Mouse (Mus musculus) right cerebral cortex, adult 18-20 months (tissue): ENCODE results near the gene Vdr.

ENCODE experiments used
- DNase-seq: peaks from one replicate; pipeline ENCODE4 v3.0.0; 2022; ENCODE audit warnings: mixed read lengths

The Vdr gene

GRCm38 (mm10) chr15:97910530-97910929, at the start of gene Vdr:
Gene Vdr (minus strand): TSS chr15:97910630.
- DNase-seq = no peak

GRCm38 (mm10) chr15:97956416-97956815, 46.0 kb upstream of the Vdr start:
- DNase-seq = no peak

GRCm38 (mm10) chr15:97955742-97956141, 45.3 kb upstream of the Vdr start:
- DNase-seq = no peak

- no peak for DNase-seq
Measured at GRCm38 (mm10) chr15:97955286-97955685, 44.9 kb upstream of the Vdr start.

GRCm38 (mm10) chr15:97954671-97955070, 44.2 kb upstream of the Vdr start:
- DNase-seq = no peak

GRCm38 (mm10) chr15:97952889-97953189, 42.4 kb upstream of the Vdr start:
- no peak for DNase-seq

GRCm38 (mm10) chr15:97952137-97952888, 41.9 kb upstream of the Vdr start:
- DNase-seq = peak; percentile 45

DNA sequence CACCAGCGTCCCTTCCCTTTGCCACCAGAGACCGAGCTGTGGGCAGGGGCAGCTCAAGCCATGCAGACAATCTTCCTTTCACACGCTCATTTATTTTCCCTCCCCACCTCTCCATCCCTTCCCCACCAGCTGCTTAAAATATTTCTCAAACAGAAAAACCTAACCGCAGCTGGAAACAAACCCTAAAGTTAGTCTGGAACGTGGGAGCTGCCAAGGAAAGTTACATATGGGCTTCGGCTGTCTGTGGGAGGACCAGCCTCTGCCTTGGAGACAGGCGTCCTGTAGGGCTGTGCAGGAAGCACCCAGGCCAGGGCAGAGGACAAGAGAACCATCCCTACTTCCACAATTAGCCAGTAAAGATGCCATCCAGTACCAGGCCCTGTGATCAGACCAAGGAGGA, 39.8 kb upstream of the Vdr start:
- DNase-seq = peak; percentile 44

DNA sequence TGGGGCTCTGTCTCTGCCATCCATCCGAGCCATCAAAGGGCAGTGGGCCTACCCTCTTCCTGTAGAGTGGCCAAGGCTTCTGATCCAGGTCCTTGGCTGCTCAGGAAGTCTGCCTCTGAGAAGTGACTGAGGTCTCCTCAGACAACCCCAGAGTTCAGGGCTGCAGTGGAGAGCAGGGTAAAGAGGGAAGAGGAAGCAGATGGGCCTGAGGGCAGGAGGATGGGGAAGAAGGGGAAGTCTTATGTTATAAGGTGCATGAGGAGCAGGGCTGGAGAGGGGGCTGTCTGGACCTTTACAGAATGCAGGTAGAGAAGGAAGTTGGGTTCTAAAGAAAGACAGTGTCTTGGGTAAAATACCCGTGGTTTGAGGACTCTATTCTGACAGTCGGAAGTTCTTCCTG, 39.3 kb upstream of the Vdr start:
- DNase-seq = no peak

- no peak for DNase-seq
Measured at GRCm38 (mm10) chr15:97948720-97949119, 38.3 kb upstream of the Vdr start.

GRCm38 (mm10) chr15:97945656-97946315, 35.4 kb upstream of the Vdr start:
- DNase-seq = no peak

DNA sequence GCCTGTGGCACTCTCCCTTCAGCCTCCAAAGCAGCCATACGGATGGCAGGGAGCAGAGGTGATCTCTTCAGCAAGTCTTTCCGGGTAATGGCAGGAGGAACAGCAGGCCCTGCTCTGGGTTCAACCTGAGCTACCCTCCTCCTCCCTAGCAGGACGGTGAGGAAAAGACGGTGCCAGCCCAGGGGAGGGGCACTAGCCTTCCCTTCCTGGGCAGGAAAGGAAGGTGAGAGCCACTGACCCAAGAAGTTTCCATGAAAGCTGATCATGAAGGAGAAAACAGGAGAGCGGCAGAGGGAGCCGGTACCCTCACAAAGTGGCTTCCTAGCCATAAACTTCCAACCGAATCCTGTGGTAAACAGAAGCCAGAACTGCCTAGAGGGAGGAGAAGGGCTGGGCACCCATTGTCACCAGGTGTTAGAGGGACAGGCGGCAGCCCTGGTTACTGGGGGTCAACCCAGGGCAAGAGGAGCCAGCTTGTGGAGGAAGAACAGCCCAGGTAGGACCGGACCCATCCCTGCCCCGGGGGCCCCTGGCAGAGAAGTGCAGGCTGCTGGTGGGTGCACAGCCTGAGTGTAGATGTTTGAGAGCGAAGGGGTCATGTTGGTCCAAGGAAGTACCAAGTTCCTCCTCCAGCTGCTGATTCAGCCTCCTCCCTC, 34.6 kb upstream of the Vdr start:
- DNase-seq = no peak

DNA sequence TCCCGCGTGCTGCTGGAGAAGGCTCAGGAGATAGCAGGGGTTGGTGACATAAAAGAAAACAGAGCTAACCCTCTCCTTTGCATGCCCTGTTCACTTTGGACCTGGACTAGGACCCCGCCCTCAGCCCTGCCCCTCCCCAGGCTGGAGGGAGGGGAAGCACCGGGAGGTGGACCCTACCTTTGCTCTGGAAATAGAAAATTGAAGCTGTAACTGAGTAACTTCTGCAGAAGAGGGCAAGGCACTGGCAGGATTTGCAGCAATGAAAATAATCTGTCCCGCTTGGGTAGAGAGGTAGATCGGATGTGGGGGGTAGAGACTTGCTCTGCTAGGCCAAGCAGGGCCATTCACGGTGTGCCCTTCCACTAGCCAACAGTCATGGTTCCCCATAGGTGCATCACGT, 32.9 kb upstream of the Vdr start:
- no peak for DNase-seq

DNA sequence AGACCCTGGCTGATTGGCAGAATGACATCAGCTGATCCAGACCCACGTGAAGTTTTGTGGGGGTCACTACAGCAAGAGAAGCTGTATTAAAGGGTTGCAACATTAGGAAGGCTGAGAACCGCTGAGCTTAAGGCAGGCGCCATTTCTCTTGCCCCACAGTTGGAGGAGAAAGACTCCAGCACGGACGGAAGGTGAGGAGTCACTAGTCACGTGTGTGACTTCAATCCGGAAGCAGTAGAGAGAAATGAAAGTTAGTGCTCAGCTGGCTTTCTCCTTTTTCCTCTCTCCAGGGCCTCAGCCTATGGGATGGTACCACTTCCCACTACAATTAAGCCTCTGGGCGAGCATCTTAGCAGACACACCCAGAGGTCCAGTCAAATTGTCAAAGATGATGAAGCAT, 32.1 kb upstream of the Vdr start:
- no peak for DNase-seq

DNA sequence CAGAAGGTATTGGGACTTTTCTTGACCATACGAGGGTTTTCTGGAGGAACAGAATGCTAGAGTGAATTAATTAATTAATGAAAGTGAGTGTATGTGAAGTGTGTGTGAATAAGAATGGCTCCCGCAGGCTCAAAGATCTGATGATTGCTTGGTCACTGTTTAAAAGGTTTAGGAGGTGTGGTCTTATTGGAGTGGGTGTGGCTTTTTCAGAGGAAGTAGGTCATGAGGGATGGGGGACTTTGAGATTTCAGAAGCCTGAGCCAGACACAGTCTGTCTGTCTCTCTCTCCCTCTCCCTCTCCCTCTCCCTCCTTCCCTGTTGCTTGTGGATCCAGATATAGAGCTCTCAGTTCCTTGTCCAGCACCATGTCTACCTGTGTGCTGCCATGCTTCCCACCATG, 30.9 kb upstream of the Vdr start:
- DNase-seq = no peak

GRCm38 (mm10) chr15:97940088-97940487, 29.7 kb upstream of the Vdr start:
- no peak for DNase-seq

DNA sequence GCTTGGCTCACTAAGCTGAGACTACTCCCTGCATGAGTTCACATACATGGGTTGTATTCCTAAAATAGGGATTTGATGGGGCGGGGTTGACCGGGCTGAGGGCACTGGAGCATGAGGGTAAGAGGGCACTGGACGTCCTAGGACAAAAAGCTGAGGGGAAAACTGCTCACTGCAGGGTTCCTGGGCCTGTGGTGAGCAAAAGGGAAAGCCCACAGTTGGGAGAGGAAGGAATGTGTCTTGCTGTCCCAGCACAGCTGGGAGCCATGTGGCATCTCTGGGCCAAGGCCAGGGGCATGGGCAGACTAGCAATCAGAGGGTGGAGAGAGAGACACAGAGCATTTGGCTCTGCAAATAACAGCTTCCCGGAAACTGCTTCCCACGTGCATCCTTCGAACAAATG, 28.1 kb upstream of the Vdr start:
- no peak for DNase-seq

- DNase-seq = peak; percentile 31
Measured at GRCm38 (mm10) chr15:97932441-97932840, 22.0 kb upstream of the Vdr start.

DNA sequence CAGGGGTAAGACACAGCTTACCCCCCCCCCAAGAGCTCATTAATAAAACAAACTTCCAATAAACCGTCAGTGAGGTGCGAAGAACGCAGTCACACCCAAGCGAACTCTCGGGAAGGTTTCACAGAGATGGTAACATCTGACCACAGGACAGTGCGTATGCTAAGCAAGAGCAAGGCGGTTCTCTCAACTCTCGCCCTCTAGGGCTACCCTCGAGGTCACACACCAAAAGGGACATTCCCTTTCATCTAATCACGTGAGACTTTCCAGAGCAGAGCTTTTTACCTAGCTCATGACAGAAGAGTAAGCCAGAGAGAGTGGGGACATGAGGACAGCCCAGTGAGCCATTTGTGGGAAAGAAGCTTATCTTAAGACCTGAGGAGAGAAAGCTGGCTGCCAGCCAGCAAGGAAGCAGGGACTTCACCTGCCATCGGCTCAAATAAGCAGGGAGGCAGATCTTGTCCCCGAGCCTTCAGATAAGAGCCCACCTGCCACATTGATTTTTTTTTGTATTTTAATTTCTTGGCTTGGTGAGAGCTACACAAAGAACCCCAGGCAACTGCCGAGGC, 18.9 kb upstream of the Vdr start:
- DNase-seq = no peak

DNA sequence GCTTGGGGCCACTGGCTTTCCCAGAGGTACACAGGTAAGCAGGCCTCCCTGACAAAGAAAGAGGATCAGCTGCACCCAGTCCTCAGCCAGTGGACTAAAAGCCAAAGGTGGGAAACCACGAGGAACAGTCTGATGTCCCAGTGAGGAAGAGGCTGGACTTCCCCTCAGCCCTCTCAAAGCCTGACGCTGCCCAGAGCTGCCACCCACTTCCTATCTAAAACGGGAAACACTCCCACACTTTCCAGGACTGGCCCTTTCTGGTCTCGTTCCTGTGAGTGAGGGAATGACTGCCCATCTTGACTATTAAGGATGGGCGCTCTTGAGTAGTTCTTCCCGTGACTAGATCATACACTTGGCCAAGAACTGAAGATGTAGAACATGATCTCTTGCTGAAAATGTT, 17.4 kb upstream of the Vdr start:
- DNase-seq = no peak

- no peak for DNase-seq
Measured at GRCm38 (mm10) chr15:97927018-97927417, 16.6 kb upstream of the Vdr start.

DNA sequence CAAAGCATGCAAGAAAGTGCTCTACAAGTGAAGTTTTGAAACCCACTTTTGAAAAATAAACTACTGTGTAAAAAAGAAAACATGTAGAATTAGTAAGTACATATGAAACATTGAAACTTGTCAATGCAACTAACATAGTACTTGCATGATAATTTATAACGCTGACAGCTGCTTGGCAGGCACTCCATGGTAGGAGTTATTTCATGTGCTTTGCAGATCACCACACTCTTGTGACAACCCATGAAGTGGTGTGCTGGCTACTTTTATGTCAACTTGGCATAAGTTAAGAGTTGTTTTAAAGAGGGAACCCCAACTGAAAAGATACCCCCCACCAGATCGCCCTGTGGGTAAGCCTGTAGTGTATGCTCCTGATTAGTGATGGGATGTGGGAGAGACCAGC, 12.0 kb upstream of the Vdr start:
- no peak for DNase-seq

- no peak for DNase-seq
Measured at GRCm38 (mm10) chr15:97921796-97922195, 11.4 kb upstream of the Vdr start.

- no peak for DNase-seq
Measured at GRCm38 (mm10) chr15:97920306-97920705, 9.9 kb upstream of the Vdr start.
